Mouse (Mus musculus): Measurements from ENCODE around the gene Pxdn.

The Pxdn gene

GRCm38 (mm10) chr12:29952102-29952501 lies 14.7 kb downstream of the Pxdn start:
- no peak for DNase-seq (ENCODE audit: low read depth, low spot score)

- no peak for DNase-seq (ENCODE audit: low read depth, low spot score)
Observed at GRCm38 (mm10) chr12:29953999-29954398, 16.6 kb downstream of the Pxdn start.

DNA sequence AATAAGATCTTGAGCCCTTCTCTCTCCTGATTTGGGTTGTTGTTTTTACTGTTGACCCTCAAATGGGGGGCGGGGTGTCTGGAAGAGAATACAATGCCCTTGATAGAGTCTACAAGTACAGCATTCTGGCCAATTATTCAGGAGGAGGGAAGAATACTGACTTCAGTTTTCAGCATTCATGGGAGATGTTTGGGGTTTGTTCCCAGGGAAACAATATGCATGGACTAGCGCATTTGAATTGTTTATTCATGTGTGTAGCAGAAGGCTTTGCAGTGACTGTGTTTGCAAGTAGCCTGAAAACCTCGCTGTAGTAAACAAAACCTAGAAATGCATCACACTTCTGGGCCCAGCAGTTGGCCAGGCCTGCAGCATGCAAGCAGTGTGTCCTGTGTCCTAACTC lies 17.1 kb downstream of the Pxdn start:
- no peak for DNase-seq (ENCODE audit: low read depth, low spot score)

GRCm38 (mm10) chr12:29956969-29957368 lies 19.6 kb downstream of the Pxdn start:
- DNase-seq (ENCODE audit: low read depth, low spot score): peak; percentile 11

DNA sequence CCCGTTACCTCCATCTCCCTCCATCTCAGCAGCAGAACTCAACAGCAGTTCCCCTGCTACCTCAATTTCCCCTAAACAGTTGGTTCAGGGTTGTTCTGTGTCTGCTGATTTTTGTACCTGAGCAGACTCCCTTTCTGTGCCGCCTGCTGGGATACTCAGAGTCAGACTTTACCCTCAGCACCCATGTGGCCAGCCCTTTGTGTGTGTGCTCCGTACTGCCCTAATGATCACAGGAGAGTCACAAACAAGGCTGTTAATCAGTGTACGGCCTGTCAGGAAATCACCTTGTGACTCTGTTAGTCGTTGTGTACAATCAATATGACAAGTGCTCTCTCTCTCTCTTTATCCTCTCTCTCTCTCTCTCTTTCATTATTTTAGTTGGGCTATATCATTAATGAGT lies 21.2 kb downstream of the Pxdn start:
- DNase-seq (ENCODE audit: low read depth, low spot score): no peak

DNA sequence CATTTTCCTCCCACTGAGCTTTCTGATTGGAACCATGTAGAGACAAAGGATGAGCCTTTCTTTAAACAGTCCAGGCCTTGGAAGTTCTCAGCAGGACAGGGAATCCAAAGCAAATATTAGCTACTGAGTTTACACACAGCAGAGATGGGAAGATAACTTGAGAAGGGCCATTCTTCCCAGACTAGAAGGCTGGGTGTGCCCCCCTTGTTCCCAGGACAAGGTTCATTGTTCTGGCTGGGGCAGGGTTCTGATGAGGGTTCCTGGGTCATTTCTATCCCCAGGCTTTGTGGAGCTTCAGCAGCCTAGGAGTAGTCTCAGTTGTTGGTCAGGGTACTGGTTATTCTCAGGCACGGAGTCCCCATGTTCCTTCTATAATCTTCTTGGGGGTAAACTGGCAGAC lies 23.6 kb downstream of the Pxdn start:
- DNase-seq (ENCODE audit: low read depth, low spot score): no peak

- DNase-seq (ENCODE audit: low read depth, low spot score): no peak
Observed at GRCm38 (mm10) chr12:29965016-29965415, 27.6 kb downstream of the Pxdn start.

DNA sequence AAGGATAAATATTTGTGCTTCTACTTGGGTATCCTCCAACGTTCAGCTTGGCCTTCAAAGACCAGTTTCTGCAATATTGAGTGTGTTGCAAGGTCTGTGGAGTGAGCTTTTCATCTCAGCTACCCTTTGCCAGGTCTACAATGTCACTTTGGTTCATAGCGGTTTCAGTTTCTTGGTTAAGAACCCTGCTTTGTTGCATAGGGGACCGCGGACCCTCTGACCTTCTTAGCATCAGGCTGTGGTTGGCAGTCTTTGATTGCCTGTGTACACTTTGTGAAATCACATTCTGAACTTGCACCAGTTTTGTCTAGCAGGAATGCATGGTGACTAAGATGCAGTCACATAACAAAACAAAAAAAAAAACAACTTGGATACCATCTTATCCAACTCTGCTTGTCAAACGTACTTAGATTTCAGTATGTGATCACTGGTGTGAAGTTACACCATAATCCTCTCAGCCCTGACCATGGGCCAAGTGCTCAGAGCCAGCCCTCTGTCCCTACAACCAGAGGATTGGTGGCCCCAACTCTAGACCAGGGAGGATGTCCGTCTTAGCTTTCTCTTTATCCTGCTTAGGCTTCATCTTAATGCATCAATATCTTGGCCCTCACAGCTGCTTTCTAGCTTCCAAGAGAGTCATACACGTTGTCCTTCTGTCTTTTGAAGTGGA lies 34.5 kb downstream of the Pxdn start:
- no peak for DNase-seq (ENCODE audit: low read depth, low spot score)

DNA sequence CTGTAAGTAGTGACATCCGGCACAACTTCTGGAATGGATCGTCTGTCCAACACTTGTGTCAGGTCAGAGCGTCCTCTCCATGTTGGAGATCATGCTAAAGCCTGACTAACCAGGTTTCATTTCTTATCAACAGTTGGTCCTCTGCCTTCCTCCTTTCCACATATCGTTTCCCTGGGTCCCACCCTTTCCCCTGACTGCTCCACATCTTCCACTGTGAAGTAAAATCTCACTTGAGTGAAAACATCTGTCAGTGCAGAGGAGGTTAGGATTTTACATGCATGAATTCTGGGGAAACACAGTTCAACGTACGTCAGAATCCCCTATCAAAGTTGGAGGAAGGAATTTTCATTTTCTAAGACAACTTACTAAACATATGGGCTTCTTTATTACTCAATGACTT lies 35.1 kb downstream of the Pxdn start:
- no peak for DNase-seq (ENCODE audit: low read depth, low spot score)

GRCm38 (mm10) chr12:29980076-29980475 lies 42.7 kb downstream of the Pxdn start:
- no peak for DNase-seq (ENCODE audit: low read depth, low spot score)

GRCm38 (mm10) chr12:29981722-29982293 lies 44.4 kb downstream of the Pxdn start:
- DNase-seq (ENCODE audit: low read depth, low spot score): no peak

GRCm38 (mm10) chr12:29983190-29983589 lies 45.8 kb downstream of the Pxdn start:
- no peak for DNase-seq (ENCODE audit: low read depth, low spot score)

DNA sequence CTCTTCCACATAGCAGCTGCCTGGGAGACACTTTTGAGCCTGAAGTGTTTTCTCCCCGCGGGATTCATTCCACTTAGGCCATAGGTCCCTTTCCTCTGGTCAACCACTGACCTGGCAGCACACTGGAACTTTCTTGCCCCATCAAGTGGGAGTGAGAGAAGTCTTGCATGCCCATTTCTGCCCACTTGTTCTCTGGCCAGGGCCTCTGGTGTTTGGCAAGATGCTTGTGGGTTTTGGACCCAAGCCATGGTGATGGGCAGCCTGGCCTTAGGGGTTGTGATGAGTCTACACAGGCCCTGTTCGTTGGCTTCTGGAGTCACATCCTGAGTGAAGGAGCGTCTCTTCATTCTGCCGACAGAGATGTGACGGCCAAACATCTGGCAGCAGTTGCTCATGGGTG lies 47.7 kb downstream of the Pxdn start:
- no peak for DNase-seq (ENCODE audit: low read depth, low spot score)

GRCm38 (mm10) chr12:29986241-29986640 lies 48.8 kb downstream of the Pxdn start:
- DNase-seq (ENCODE audit: low read depth, low spot score): no peak

DNA sequence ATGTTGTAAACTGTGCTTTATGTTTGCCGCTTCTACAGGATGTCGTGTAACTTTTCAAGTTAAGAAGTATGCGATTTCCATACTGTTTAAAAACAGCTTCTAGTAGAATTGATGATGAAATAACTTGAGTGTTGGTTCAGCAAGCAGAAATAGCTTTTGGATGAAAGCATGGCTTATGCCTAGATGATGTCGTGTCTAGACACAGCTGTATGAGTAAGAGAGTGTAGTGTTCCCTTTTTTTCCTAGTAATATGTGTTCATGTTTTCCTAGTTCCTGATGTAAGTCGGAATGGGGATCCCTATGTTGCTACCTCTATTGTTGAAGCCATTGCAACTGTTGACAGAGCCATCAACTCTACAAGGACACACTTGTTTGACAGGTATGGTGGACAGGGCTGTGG lies 61.5 kb downstream of the Pxdn start:
- no peak for DNase-seq (ENCODE audit: low read depth, low spot score)

- no peak for DNase-seq (ENCODE audit: low read depth, low spot score)
Observed at GRCm38 (mm10) chr12:30001951-30002350, 64.5 kb downstream of the Pxdn start.

GRCm38 (mm10) chr12:30003680-30004364 lies 66.4 kb downstream of the Pxdn start:
- DNase-seq (ENCODE audit: low read depth, low spot score): no peak

DNA sequence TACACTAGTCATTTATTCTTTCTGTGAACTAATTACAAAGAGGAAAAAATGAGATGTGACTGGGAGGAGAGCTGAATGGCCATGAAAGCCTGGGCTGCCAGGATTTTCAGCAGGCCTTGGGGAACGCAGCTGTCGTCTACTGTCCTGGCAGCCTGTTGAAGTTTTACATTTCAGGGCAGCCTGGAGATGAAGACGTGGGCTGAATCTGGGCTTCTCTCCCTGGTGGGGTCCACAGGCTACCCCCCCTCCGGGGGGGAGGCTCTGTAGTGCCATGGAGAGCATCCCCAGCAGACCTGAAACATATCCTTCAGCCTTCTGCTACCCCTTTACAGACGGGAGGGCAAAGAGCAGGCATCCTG lies 66.9 kb downstream of the Pxdn start:
- DNase-seq (ENCODE audit: low read depth, low spot score): no peak

DNA sequence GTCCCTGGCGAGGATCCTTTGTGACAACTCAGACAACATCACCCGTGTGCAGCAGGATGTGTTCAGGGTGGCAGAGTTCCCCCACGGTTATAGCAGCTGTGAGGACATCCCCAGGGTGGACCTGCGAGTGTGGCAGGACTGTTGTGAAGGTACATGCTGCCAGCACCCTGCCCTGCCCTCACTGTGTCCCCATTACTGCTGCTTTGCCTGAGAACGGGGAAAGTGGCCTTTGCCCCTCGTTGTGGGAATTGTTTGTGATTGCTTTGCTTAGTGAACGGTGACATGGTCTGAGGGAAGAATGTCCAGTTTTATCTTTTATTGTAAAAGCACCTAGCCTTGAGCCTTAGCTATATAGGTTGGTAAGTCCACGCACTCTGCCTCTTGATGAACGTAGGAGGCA lies 69.2 kb downstream of the Pxdn start:
- no peak for DNase-seq (ENCODE audit: low read depth, low spot score)

GRCm38 (mm10) chr12:30008741-30009140 lies 71.3 kb downstream of the Pxdn start:
- no peak for DNase-seq (ENCODE audit: low read depth, low spot score)

DNA sequence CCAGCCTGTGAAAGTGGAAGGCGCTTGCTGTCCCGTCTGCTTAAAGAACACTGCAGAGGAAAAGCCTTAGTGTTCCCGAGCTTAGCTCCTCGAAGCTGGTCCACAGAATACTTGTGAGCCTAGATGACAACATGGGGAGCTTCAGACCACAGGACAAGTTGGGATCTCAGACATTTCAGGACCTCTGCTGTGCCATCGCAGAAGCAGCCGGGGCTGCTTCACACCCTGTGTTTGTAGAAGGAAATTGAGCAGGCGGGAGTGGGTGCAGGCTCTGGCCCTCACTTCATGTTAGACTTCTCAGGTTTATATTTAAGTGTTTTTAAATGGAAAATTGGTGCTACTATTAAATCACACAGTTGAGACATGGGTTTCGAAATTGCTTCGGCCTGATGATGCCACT lies 78.1 kb downstream of the Pxdn start:
- no peak for DNase-seq (ENCODE audit: low read depth, low spot score)

DNA sequence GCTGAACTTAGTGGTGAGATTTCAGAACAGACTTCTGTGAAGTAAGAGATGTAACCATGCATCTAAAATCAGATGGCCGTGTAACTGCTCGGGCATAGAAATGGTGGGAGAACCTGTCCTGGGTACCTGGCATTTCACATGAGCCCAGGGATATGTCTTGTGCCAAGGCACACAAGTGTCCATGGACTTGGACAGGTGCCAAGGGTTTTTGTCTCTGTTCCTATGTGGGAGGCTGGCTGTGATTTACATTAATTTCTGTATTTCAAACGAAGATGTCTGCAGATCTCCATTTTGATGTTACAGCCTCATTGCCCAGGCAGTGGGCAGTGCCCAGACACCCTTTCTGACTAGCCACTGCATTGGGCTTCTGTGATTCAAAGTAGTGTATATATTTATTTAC lies 79.7 kb downstream of the Pxdn start:
- DNase-seq (ENCODE audit: low read depth, low spot score): no peak

DNA sequence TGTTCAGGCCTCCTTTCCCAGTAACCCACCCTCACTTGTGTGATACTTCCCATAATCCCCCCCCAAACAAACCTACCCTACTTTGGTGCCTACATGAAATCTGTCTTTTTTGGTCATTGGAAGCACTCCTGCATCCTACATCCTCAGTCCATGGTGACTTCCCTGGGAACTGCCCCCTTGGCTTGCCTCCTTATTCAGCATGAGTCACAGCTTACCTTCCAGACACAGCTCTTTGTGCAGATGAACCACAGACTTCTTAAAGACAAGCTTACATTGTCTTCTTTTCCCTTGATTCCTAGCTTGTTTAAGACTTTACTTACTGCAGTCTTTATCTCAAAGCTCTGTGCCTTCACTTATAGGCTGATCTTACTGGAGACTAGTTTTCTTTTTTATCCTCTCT lies 83.0 kb downstream of the Pxdn start:
- no peak for DNase-seq (ENCODE audit: low read depth, low spot score)
